Mouse (Mus musculus): Measurements from ENCODE around the gene Pde6b.

Pde6b gene

GRCm38 (mm10) chr5:108389744-108390143, 1.6 kb downstream of the Pde6b start:
- DNase-seq (ENCODE audit: low spot score): no peak

- DNase-seq (ENCODE audit: low spot score): no peak
These were observed 15.3 kb downstream of the Pde6b start for GRCm38 (mm10) chr5:108403453-108403852.

GRCm38 (mm10) chr5:108405460-108405859, 17.3 kb downstream of the Pde6b start:
- no peak for DNase-seq (ENCODE audit: low spot score)

- no peak for DNase-seq (ENCODE audit: low spot score)
These were observed 18.8 kb downstream of the Pde6b start for GRCm38 (mm10) chr5:108406977-108407376.

- DNase-seq (ENCODE audit: low spot score): no peak
These were observed 26.5 kb downstream of the Pde6b start for GRCm38 (mm10) chr5:108414711-108415110.

- DNase-seq (ENCODE audit: low spot score): no peak
These were observed 34.5 kb downstream of the Pde6b start for GRCm38 (mm10) chr5:108422741-108423140.

- no peak for DNase-seq (ENCODE audit: low spot score)
These were observed 35.2 kb downstream of the Pde6b start for GRCm38 (mm10) chr5:108423427-108423826.

- peak; percentile 19 for DNase-seq (ENCODE audit: low spot score)
These were observed 39.0 kb downstream of the Pde6b start for GRCm38 (mm10) chr5:108427186-108427585.

GRCm38 (mm10) chr5:108431196-108431595, 43.0 kb downstream of the Pde6b start:
- DNase-seq (ENCODE audit: low spot score): no peak

- DNase-seq (ENCODE audit: low spot score): peak; percentile 93
These were observed 45.8 kb downstream of the Pde6b start, which contains the start of gene Atp5k for GRCm38 (mm10) chr5:108433804-108434587. Gene Atp5k (minus strand): TSS chr5:108434448.

GRCm38 (mm10) chr5:108436101-108436500, 47.9 kb downstream of the Pde6b start:
- no peak for DNase-seq (ENCODE audit: low spot score)

GRCm38 (mm10) chr5:108446973-108447372, 58.8 kb downstream of the Pde6b start:
- no peak for DNase-seq (ENCODE audit: low spot score)

GRCm38 (mm10) chr5:108447857-108448256, 59.7 kb downstream of the Pde6b start:
- DNase-seq (ENCODE audit: low spot score): no peak

- peak; percentile 57 for DNase-seq (ENCODE audit: low spot score)
These were observed 60.8 kb downstream of the Pde6b start, which contains the start of gene Mfsd7a for GRCm38 (mm10) chr5:108448785-108449668. Gene Mfsd7a (minus strand): TSS chr5:108448891.

- DNase-seq (ENCODE audit: low spot score): no peak
These were observed 62.8 kb downstream of the Pde6b start for GRCm38 (mm10) chr5:108450837-108451540.

- no peak for DNase-seq (ENCODE audit: low spot score)
These were observed 63.4 kb downstream of the Pde6b start for GRCm38 (mm10) chr5:108451611-108452010.

- no peak for DNase-seq (ENCODE audit: low spot score)
These were observed 64.2 kb downstream of the Pde6b start for GRCm38 (mm10) chr5:108452422-108452821.

- no peak for DNase-seq (ENCODE audit: low spot score)
These were observed 65.9 kb downstream of the Pde6b start for GRCm38 (mm10) chr5:108454094-108454493.

GRCm38 (mm10) chr5:108458706-108459105, 70.5 kb downstream of the Pde6b start:
- no peak for DNase-seq (ENCODE audit: low spot score)

GRCm38 (mm10) chr5:108460461-108460860, 72.3 kb downstream of the Pde6b start:
- DNase-seq (ENCODE audit: low spot score): no peak

GRCm38 (mm10) chr5:108461082-108462065, 73.2 kb downstream of the Pde6b start, which contains the start of gene Pcgf3:
Gene Pcgf3 (plus strand): TSS chr5:108461232.
- DNase-seq (ENCODE audit: low spot score): peak; percentile 97
